Mouse (Mus musculus): ENCODE data around the gene Zbtb8b.

Zbtb8b gene

DNA sequence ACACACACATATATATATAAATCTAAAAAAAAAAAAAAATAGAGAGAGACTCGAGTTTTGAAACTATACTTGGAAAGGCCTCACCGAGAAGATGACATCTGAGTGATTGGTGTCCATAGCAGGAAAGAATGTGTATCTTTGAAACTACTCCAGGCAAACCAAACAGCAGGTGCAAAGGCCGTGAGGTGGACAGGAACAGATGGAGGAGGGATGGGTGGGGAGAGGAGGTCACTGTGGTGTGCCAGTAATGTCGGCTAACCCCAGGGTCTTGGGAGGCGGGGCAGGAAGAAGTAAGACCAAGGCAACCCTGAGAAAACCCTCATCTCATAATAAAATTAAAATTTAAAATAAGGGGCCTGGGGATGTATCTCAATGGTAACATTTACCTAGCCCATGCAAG lies 64.8 kb downstream of the Zbtb8b start:
- DNase-seq (ENCODE audit: low spot score), result no peak
